Mouse (Mus musculus) midbrain, embryonic 12.5 days (tissue): ENCODE measurements around the gene Neu1. TPM values are rescaled to one million over a fixed set of nuclear protein-coding genes. Genes with fewer than 3 reads are reported as not detected.
"Not testable (repeated sequence)": the region's sequence is repeated elsewhere in the genome, so short reads cannot be mapped to it uniquely, and the experiment has no call there.

Experiments
- ATAC-seq: fragments of 200-750 bp; cut with Nextera tagmentation; 2 replicates; pipeline ENCODE4 v1.8.0; 2017; ENCODE audit warnings: low read depth, moderate TSS enrichment, moderate library complexity; ENCODE audit not compliant: low FRiP score
- H3K27ac ChIP-seq: fragments of 300-500 bp; sonication (generic); replicated peaks from 2 replicates; pipeline ENCODE4 v1.5.1; 2016; ENCODE audit warnings: mild to moderate bottlenecking
- H3K27me3 ChIP-seq: fragments of 300-500 bp; sonication (generic); 2 replicates; pipeline ENCODE4 v1.6.1; 2016; ENCODE audit warnings: mild to moderate bottlenecking
- H3K36me3 ChIP-seq: fragments of 300-500 bp; sonication (generic); 2 replicates; pipeline ENCODE4 v1.6.1; 2016
- H3K4me1 ChIP-seq: fragments of 300-500 bp; sonication (generic); 2 replicates; pipeline ENCODE4 v1.6.1; 2016
- H3K4me2 ChIP-seq: fragments of 300-500 bp; sonication (generic); replicated peaks from 2 replicates; pipeline ENCODE4 v1.6.1; 2016; ENCODE audit warnings: mild to moderate bottlenecking, moderate library complexity
- H3K4me3 ChIP-seq: fragments of 300-500 bp; sonication (generic); 2 replicates; pipeline ENCODE4 v1.5.1; 2016; ENCODE audit warnings: mild to moderate bottlenecking
- H3K9ac ChIP-seq: fragments of 300-500 bp; sonication (generic); replicated peaks from 2 replicates; pipeline ENCODE4 v1.6.1; 2016; ENCODE audit warnings: mild to moderate bottlenecking, moderate library complexity
- H3K9me3 ChIP-seq: fragments of 300-500 bp; sonication (generic); 2 replicates; pipeline ENCODE4 v1.6.1; 2016; ENCODE audit warnings: mild to moderate bottlenecking
- WGBS: fragments of 180-500 bp; shearing (Covaris S2); methylation state at CpG from one replicate; pipeline ENCODE4 v1.1.7; 2016; 5-methylcytosine and 5-hydroxymethylcytosine counted together
- polyA plus RNA-seq: library from polyadenylated mRNA; unstranded; fragments of >200 nt; fragmentation: Nextera tagmentation; extraction: Ambion mirVana; gene quantifications from 2 replicates; pipeline ENCODE4 v1.2.1, GENCODE M21; 2016

Gene Neu1
- polyA plus RNA-seq, 1 experiment from 2014 or later, result 20.4 TPM

DNA sequence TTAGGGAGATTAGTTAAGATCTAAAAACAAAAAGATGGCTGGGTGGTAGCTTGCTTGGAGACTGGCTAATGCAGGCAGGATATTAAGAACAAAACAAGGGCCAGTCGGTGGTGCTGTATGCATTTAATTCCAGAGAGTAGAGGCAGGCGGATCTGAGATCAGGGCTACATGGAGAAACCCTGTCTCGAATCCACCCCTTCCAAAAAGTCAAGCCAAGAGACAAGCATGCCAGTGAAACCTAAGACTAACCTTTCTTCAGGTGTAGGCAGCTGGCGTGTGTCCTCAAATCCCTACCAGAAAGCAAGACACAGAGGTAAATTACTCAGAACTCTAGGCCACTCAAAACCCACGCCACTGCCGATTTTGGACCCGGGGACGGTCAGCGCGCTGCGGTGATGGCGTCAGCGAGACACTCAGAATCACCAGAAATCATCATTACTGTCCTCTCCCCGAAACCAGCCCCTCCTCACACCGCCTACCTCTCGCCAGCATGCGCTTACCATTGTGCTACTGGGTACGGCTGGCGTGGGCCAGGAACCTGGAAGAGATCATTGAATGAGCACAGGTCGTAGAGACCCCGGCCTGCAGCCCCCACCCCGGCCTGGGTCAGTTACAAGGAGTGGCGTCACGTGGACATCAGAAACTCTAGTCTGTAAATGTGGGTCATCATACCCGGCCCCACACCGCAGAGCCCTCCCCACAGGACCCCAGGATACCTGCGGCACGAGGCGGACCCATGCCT, 20.8 kb downstream of the Neu1 start:
- H3K36me3 ChIP-seq, result peaks cover 18% of the 10 kb centered on the region
- H3K9ac ChIP-seq, result peak overlapping the region; percentile 97
- ATAC-seq, result no peak; the same call in none of the 2 replicates
- H3K27ac ChIP-seq, result peak overlapping the region; percentile 88
- peaks cover 10% of the 10 kb centered on the region for H3K4me1 ChIP-seq
- H3K27me3 ChIP-seq, result peaks cover 19% of the 10 kb centered on the region
- WGBS, result under 1% methylated on average over 29 of the region's 29 CpGs
- H3K4me2 ChIP-seq, result peak overlapping the region; percentile 70
- no peaks in the 10 kb centered on the region for H3K9me3 ChIP-seq
- peak overlapping the region; percentile 80 for H3K4me3 ChIP-seq

GRCm38 (mm10) chr17:34952378-34953040, 21.5 kb downstream of the Neu1 start:
- H3K27me3 ChIP-seq, result peaks cover 26% of the 10 kb centered on the region

GRCm38 (mm10) chr17:34953258-34953657, 22.2 kb downstream of the Neu1 start:
- 93% methylated on average over 3 of the region's 3 CpGs for WGBS
- no peak overlapping the region for H3K9ac ChIP-seq
- H3K36me3 ChIP-seq, result peaks cover 18% of the 10 kb centered on the region
- H3K9me3 ChIP-seq, result no peaks in the 10 kb centered on the region
- H3K4me2 ChIP-seq, result 0 out of 2 replicates have a peak overlapping the region, but pooled peaks have one; percentile 41
- peaks cover 10% of the 10 kb centered on the region for H3K4me1 ChIP-seq
- peaks cover 29% of the 10 kb centered on the region for H3K27me3 ChIP-seq
- 0 out of 2 replicates have a peak overlapping the region, but pooled peaks have one; percentile 80 for H3K4me3 ChIP-seq
- ATAC-seq, result no peak
- peak overlapping the region; percentile 88; the same call in 1 of the 2 replicates for H3K27ac ChIP-seq

More at GRCm38 (mm10) chr17:34952378-34953040, 21.5 kb downstream of the Neu1 start:
- H3K9me3 ChIP-seq, result no peaks in the 10 kb centered on the region
- peak overlapping the region; percentile 80 for H3K4me3 ChIP-seq
- WGBS, result under 1% methylated on average over 23 of the region's 23 CpGs
- peak overlapping the region; percentile 88 for H3K27ac ChIP-seq
- peak overlapping the region; percentile 97 for H3K9ac ChIP-seq
- H3K36me3 ChIP-seq, result peaks cover 18% of the 10 kb centered on the region
- H3K4me2 ChIP-seq, result peak overlapping the region; percentile 70
- H3K4me1 ChIP-seq, result peaks cover 10% of the 10 kb centered on the region
- peak; percentile 85 for ATAC-seq

GRCm38 (mm10) chr17:34953904-34954303, 22.9 kb downstream of the Neu1 start:
- WGBS, result 92% methylated on average over 4 of the region's 4 CpGs

GRCm38 (mm10) chr17:34954831-34955230, 23.8 kb downstream of the Neu1 start:
- H3K36me3 ChIP-seq, result peaks cover 12% of the 10 kb centered on the region
- H3K27me3 ChIP-seq, result peaks cover 30% of the 10 kb centered on the region
- no peaks in the 10 kb centered on the region for H3K9me3 ChIP-seq
- H3K4me2 ChIP-seq, result no peak overlapping the region
- H3K4me1 ChIP-seq, result peaks cover 16% of the 10 kb centered on the region
- H3K27ac ChIP-seq, result no peak overlapping the region
- H3K4me3 ChIP-seq, result no peak overlapping the region
- 0 out of 2 replicates have a peak overlapping the region, but pooled peaks have one; percentile 2 for H3K9ac ChIP-seq
- 85% methylated on average over 4 of the region's 4 CpGs for WGBS
- ATAC-seq, result no peak

More at GRCm38 (mm10) chr17:34953904-34954303, 22.9 kb downstream of the Neu1 start:
- no peak for ATAC-seq
- Histone ChIP-seq H3K9me3 (no peaks in the 10 kb centered on the region), H3K9ac (no peak overlapping the region), H3K27me3 (peaks cover 29% of the 10 kb centered on the region), H3K27ac (no peak overlapping the region), H3K4me2 (no peak overlapping the region), H3K4me1 (peaks cover 10% of the 10 kb centered on the region), H3K36me3 (peaks cover 18% of the 10 kb centered on the region), H3K4me3 (no peak overlapping the region)

- H3K9me3 ChIP-seq, result no peaks in the 10 kb centered on the region
- H3K36me3 ChIP-seq, result peaks cover 1% of the 10 kb centered on the region; the same call in 1 of the 2 replicates
- H3K4me1 ChIP-seq, result peaks cover 12% of the 10 kb centered on the region
- peaks cover 39% of the 10 kb centered on the region for H3K27me3 ChIP-seq
- no peak overlapping the region for H3K9ac ChIP-seq
- H3K27ac ChIP-seq, result no peak overlapping the region
- no peak overlapping the region for H3K4me2 ChIP-seq
- H3K4me3 ChIP-seq, result no peak overlapping the region
- WGBS, result 80% methylated on average over 3 of the region's 3 CpGs
- ATAC-seq, result no peak
Measured at GRCm38 (mm10) chr17:34955884-34956283, 24.8 kb downstream of the Neu1 start.

DNA sequence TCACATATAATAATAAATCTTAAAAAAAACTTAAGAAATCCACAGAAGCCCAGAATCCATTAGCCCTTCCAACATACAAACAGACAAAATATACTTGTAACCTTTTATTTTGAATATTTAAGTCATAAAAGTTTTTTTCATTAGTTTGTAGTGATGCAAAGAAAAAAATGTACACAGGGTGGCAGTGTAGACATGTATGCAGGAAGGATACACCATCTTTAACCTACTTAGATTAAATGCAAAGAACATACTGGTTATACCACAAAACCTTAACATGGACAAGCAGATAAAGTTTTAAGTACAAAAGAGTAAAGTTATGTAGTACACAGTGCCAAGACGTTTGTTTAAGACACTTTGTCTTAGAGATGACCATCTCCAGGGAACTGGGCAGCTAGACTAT, 25.3 kb downstream of the Neu1 start:
- peaks cover 42% of the 10 kb centered on the region for H3K27me3 ChIP-seq
- ATAC-seq, result no peak
- H3K4me2 ChIP-seq, result no peak overlapping the region
- WGBS, result 58% methylated on average over 1 of the region's 1 CpGs
- H3K36me3 ChIP-seq, result no peaks in the 10 kb centered on the region
- no peaks in the 10 kb centered on the region for H3K9me3 ChIP-seq
- H3K9ac ChIP-seq, result no peak overlapping the region
- H3K4me1 ChIP-seq, result peaks cover 11% of the 10 kb centered on the region
- H3K27ac ChIP-seq, result no peak overlapping the region
- H3K4me3 ChIP-seq, result no peak overlapping the region

GRCm38 (mm10) chr17:34957291-34957690, 26.2 kb downstream of the Neu1 start:
- not testable (repeated sequence) for H3K36me3 ChIP-seq, H3K4me3 ChIP-seq, H3K9ac ChIP-seq, H3K9me3 ChIP-seq, ATAC-seq, H3K27ac ChIP-seq, H3K4me2 ChIP-seq
- H3K27me3 ChIP-seq, result peaks cover 51% of the 10 kb centered on the region
- WGBS, result 17% methylated on average over 36 of the region's 40 CpGs
- peaks cover 11% of the 10 kb centered on the region for H3K4me1 ChIP-seq

DNA sequence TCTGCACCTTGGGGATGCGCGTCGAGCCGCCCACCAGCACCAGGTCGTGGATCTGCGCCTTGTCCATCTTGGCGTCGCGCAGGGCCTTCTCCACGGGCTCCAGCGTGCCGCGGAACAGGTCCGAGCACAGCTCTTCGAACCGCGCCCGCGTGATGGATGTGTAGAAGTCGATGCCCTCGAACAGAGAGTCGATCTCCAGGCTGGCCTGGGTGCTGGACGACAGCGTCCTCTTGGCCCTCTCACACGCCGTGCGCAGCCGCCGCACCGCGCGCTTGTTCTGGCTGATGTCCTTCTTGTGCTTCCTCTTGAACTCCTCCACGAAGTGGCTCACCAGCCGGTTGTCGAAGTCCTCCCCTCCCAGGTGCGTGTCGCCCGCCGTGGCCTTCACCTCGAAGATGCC, 26.9 kb downstream of the Neu1 start:
- 26% methylated on average over 28 of the region's 40 CpGs for WGBS
- H3K4me3 ChIP-seq, H3K36me3 ChIP-seq, H3K9me3 ChIP-seq, ATAC-seq, H3K27ac ChIP-seq, H3K4me2 ChIP-seq, H3K9ac ChIP-seq: not testable (repeated sequence)
- Histone ChIP-seq H3K4me1 (peaks cover 11% of the 10 kb centered on the region), H3K27me3 (peaks cover 58% of the 10 kb centered on the region)

GRCm38 (mm10) chr17:34958734-34959129, 27.7 kb downstream of the Neu1 start:
- H3K4me1 ChIP-seq, result peaks cover 11% of the 10 kb centered on the region
- H3K27ac ChIP-seq, H3K9ac ChIP-seq, H3K9me3 ChIP-seq, H3K36me3 ChIP-seq: not testable (repeated sequence)
- peaks cover 60% of the 10 kb centered on the region for H3K27me3 ChIP-seq
- WGBS, result 1% methylated on average over 29 of the region's 47 CpGs
- H3K4me2 ChIP-seq, result peak overlapping the region; percentile 80
- peak; percentile 51 for ATAC-seq
- peak overlapping the region; percentile 49 for H3K4me3 ChIP-seq

DNA sequence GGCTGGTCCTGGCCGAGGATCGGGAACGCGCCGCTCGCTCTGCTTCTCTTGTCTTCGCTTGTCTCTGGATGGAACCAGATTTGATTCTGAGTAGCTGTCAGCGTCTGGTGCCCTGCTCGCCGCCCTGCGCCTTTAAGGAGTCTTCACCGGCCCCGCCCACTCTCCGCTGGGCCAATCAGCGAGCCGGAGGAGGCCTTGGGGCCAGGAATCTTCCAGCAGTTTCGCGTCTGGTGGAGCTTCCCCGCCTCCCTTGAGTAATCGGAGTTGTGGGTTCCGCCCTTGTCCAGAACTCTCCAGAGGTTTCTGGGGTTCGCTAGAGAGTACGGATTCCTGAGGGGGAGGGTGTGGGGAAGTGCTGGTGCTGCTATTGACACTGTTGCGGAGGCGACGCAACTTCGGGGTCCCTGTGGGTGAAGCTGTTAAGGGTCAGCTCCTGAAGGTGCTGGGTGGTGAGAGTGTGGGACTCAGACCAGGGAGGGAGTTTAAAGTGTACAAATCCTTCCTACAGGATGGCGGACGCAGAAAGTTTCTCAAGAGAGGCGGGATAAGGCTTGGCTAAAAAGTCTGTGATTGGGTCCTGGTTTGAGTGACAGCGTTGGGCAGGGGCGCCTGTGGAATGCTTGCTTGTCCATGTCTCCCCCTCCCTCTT, 28.2 kb downstream of the Neu1 start, which contains the start of gene Hspa1b:
TSS of gene Hspa1b (minus strand) at position 109 of the 649 bp plus-strand sequence.
- peak within 1 kb of the TSS; percentile 66 for H3K9ac ChIP-seq
- WGBS, result under 1% methylated on average over 29 of the region's 32 CpGs
- H3K27ac ChIP-seq, result peak within 1 kb of the TSS; percentile 75

More for the DNA sequence above, 28.2 kb downstream of the Neu1 start, which contains the start of gene Hspa1b:
- not testable (repeated sequence) for H3K9me3 ChIP-seq, H3K36me3 ChIP-seq
- Histone ChIP-seq H3K27me3 (peaks cover 60% of the 10 kb centered on the region), H3K4me2 (peak within 1 kb of the TSS; percentile 80), H3K4me3 (peak within 1 kb of the TSS; percentile 49), H3K4me1 (peaks cover 11% of the 10 kb centered on the region)
- peak; percentile 92 for ATAC-seq
